Mouse (Mus musculus): ENCODE measurements around the gene Stk11. TPM values are rescaled to one million over a fixed set of nuclear protein-coding genes. Genes with fewer than 3 reads are reported as not detected.
A peak's percentile ranks its signal among the peaks of the same experiment; 100 is the strongest.

Gene Stk11
- total RNA-seq, 1 experiment = 124 TPM

- peaks cover 33% of the 10 kb centered on the region for H3K36me3 ChIP-seq (ENCODE audit: control insufficient read depth, insufficient read depth, low read length, poor library complexity, severe bottlenecking)
Observed at GRCm38 (mm10) chr10:80136179-80136951, 20.8 kb downstream of the Stk11 start.

DNA sequence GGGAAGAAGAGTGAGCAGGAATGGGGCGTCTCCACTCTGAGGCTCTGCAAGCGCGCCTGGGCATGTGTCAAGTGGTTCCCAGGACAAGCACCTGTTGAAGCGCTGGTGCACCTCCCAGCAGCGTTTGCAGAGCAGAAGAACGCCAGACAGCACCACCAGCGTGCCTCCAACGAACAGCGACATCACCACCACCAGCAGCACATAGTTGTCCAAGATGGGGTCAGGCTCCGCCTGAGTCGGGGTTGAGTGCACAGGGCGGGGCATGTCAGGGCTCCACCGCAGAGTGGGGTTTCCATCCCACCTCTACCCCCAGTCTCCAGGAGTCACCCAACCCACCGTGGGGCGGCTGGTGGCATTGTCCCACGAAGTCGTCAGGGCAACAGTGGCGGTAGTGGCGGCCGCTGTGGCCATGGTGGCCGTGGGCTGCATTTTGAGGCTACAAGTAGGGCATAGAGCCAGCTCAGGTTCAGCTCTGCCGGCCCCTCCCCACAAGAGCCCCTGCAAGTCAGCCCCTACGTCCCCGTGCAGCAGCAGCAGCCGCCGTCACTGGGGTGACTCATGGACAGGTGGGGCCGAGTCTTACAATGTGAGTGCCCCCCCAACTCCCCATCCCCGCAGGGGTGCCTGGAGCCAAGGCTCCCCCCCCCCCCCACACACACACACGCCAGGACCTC, 21.5 kb downstream of the Stk11 start:
- no peak for DNase-seq (ENCODE audit: low read depth, low spot score)
- peaks cover 5 to 14% of the 10 kb centered on the region in 2 experiments; a peak in 3 of 4 replicates for H3K4me1 ChIP-seq (ENCODE audit: control insufficient read depth in 2 of 2, insufficient read depth in 2 of 2, low read length in 2 of 2, poor library complexity in 1 of 2)
- peak overlapping the region; percentile 48 to 71 for H3K4me3 ChIP-seq (ENCODE audit: insufficient read depth in 1 of 2, low read depth in 1 of 2, low read length in 2 of 2, poor library complexity in 1 of 2, severe bottlenecking in 1 of 2)
- peaks cover 33% of the 10 kb centered on the region for H3K36me3 ChIP-seq (ENCODE audit: control insufficient read depth, insufficient read depth, low read length, poor library complexity, severe bottlenecking)
- no peaks in the 10 kb centered on the region for H3K9me3 ChIP-seq (ENCODE audit: control insufficient read depth, insufficient read depth, low read depth, low read length)
- H3K27ac ChIP-seq (ENCODE audit: insufficient read depth, low read depth, low read length, poor library complexity, severe bottlenecking) = no peak overlapping the region
- TF ChIP-seq ZNF384 (IDR thresholded peaks at IDR 0.05; ENCODE audit: low read depth, low read length) (no peak), HCFC1 (IDR thresholded peaks at IDR 0.05; ENCODE audit: borderline replicate concordance, insufficient read depth, low read length) (no peak), CHD2 (IDR thresholded peaks at IDR 0.05; ENCODE audit: low read depth, low read length) (no peak), MAFK (IDR thresholded peaks at IDR 0.05; ENCODE audit: insufficient read depth, low read depth, low read length) (no peak)
- peak overlapping the region; percentile 29; the same call in 1 of the 2 replicates for H3K9ac ChIP-seq (ENCODE audit: insufficient read depth, low read depth, low read length, poor library complexity, severe bottlenecking)
- in situ Hi-C loops (cut with MboI; ENCODE audit: low sequenced_read_pairs in 2 of 2, unreplicated experiment in 2 of 2) = no loop called here

More at GRCm38 (mm10) chr10:80136179-80136951, 20.8 kb downstream of the Stk11 start:
- Histone ChIP-seq H3K9ac (ENCODE audit: insufficient read depth, low read depth, low read length, poor library complexity, severe bottlenecking) (peak overlapping the region; percentile 29; the same call in 1 of the 2 replicates), H3K9me3 (ENCODE audit: control insufficient read depth, insufficient read depth, low read depth, low read length) (no peaks in the 10 kb centered on the region), H3K4me1 (ENCODE audit: control insufficient read depth in 2 of 2, insufficient read depth in 2 of 2, low read length in 2 of 2, poor library complexity in 1 of 2) (peaks cover 5 to 16% of the 10 kb centered on the region in 2 experiments; a peak in 3 of 4 replicates), H3K4me3 (ENCODE audit: insufficient read depth in 1 of 2, low read depth in 1 of 2, low read length in 2 of 2, poor library complexity in 1 of 2, severe bottlenecking in 1 of 2) (peak overlapping the region; percentile 48 to 71), H3K27ac (ENCODE audit: insufficient read depth, low read depth, low read length, poor library complexity, severe bottlenecking) (no peak overlapping the region)
- in situ Hi-C loops (cut with MboI; ENCODE audit: low sequenced_read_pairs in 2 of 2, unreplicated experiment in 2 of 2) = no loop called here
- no peak for DNase-seq (ENCODE audit: low read depth, low spot score)
- TF ChIP-seq ZNF384 (IDR thresholded peaks at IDR 0.05; ENCODE audit: low read depth, low read length) = no peak
- TF ChIP-seq MAFK (IDR thresholded peaks at IDR 0.05; ENCODE audit: insufficient read depth, low read depth, low read length) = no peak
- no peak for TF ChIP-seq ZC3H11A (IDR thresholded peaks at IDR 0.05; ENCODE audit: borderline replicate concordance, low read depth, low read length)
- TF ChIP-seq HCFC1 (IDR thresholded peaks at IDR 0.05; ENCODE audit: borderline replicate concordance, insufficient read depth, low read length) = no peak
- no peak for TF ChIP-seq CHD2 (IDR thresholded peaks at IDR 0.05; ENCODE audit: low read depth, low read length)

- no peak for TF ChIP-seq HCFC1 (IDR thresholded peaks at IDR 0.05; ENCODE audit: borderline replicate concordance, insufficient read depth, low read length)
- TF ChIP-seq MAFK (IDR thresholded peaks at IDR 0.05; ENCODE audit: insufficient read depth, low read depth, low read length) = no peak
- no peak for TF ChIP-seq CHD2 (IDR thresholded peaks at IDR 0.05; ENCODE audit: low read depth, low read length)
- TF ChIP-seq ZNF384 (IDR thresholded peaks at IDR 0.05; ENCODE audit: low read depth, low read length) = no peak
- no peak for TF ChIP-seq ZC3H11A (IDR thresholded peaks at IDR 0.05; ENCODE audit: borderline replicate concordance, low read depth, low read length)
- no peak for DNase-seq (ENCODE audit: low read depth, low spot score)
- H3K9ac ChIP-seq (ENCODE audit: insufficient read depth, low read depth, low read length, poor library complexity, severe bottlenecking) = peak overlapping the region; percentile 83
- peaks cover 27% of the 10 kb centered on the region for H3K36me3 ChIP-seq (ENCODE audit: control insufficient read depth, insufficient read depth, low read length, poor library complexity, severe bottlenecking)
- peaks cover 5 to 14% of the 10 kb centered on the region in 2 experiments; a peak in 3 of 4 replicates for H3K4me1 ChIP-seq (ENCODE audit: control insufficient read depth in 2 of 2, insufficient read depth in 2 of 2, low read length in 2 of 2, poor library complexity in 1 of 2)
- peak overlapping the region; percentile 71 to 97 for H3K4me3 ChIP-seq (ENCODE audit: insufficient read depth in 1 of 2, low read depth in 1 of 2, low read length in 2 of 2, poor library complexity in 1 of 2, severe bottlenecking in 1 of 2)
- no peaks in the 10 kb centered on the region for H3K9me3 ChIP-seq (ENCODE audit: control insufficient read depth, insufficient read depth, low read depth, low read length)
- in situ Hi-C loops (cut with MboI; ENCODE audit: low sequenced_read_pairs in 2 of 2, unreplicated experiment in 2 of 2) = no loop called here
- peak overlapping the region; percentile 48; the same call in 1 of the 2 replicates for H3K27ac ChIP-seq (ENCODE audit: insufficient read depth, low read depth, low read length, poor library complexity, severe bottlenecking)
Observed at GRCm38 (mm10) chr10:80137626-80138552, 22.3 kb downstream of the Stk11 start.
